Mouse (Mus musculus) ES-Bruce4 (cell line): Measurements from ENCODE around the gene Sh3bp5. TPM values are rescaled to one million over a fixed set of nuclear protein-coding genes. Genes with fewer than 3 reads are reported as not detected.

ENCODE experiments used
- H3K27ac ChIP-seq: 2 replicates; pipeline ENCODE4 v1.5.1; 2012; ENCODE audit warnings: low read length, inconsistent platforms; ENCODE audit not compliant: insufficient read depth
- H3K27me3 ChIP-seq: 2 replicates; pipeline ENCODE4 v1.6.1; 2012; ENCODE audit warnings: mild to moderate bottlenecking, low read length, inconsistent platforms; ENCODE audit not compliant: control insufficient read depth, poor library complexity, insufficient read depth, severe bottlenecking
- H3K36me3 ChIP-seq: 2 replicates; pipeline ENCODE4 v1.6.1; 2012; ENCODE audit warnings: inconsistent platforms, mild to moderate bottlenecking, low read length, moderate library complexity; ENCODE audit not compliant: control insufficient read depth, poor library complexity, insufficient read depth, severe bottlenecking
- H3K4me1 ChIP-seq: one replicate; pipeline ENCODE4 v1.8.1; 2011; ENCODE audit warnings: low read length; ENCODE audit not compliant: control insufficient read depth, insufficient read depth
- H3K4me3 ChIP-seq: 2 replicates; pipeline ENCODE4 v1.5.1; 2011; ENCODE audit warnings: low read depth, mild to moderate bottlenecking, low read length
- H3K9ac ChIP-seq: 2 replicates; pipeline ENCODE4 v1.6.1; 2012; ENCODE audit warnings: low read depth, mild to moderate bottlenecking, inconsistent platforms; ENCODE audit not compliant: poor library complexity, severe bottlenecking
- H3K9me3 ChIP-seq: replicated peaks from 2 replicates; pipeline ENCODE4 v1.6.1; 2012; ENCODE audit warnings: mild to moderate bottlenecking, low read length, inconsistent platforms; ENCODE audit not compliant: control insufficient read depth, poor library complexity, insufficient read depth, severe bottlenecking
- CTCF ChIP-seq: IDR thresholded peaks from one replicate; pipeline ENCODE4 v1.8.1; 2011; ENCODE audit warnings: low read depth, low read length
- EP300 ChIP-seq: IDR thresholded peaks from 2 replicates; pipeline ENCODE4 v1.6.1; 2011; ENCODE audit warnings: low read depth, low read length; ENCODE audit not compliant: insufficient read depth
- POLR2A ChIP-seq: IDR thresholded peaks from one replicate; pipeline ENCODE4 v1.8.1; 2011; ENCODE audit warnings: low read length; ENCODE audit not compliant: insufficient read depth
- polyA plus RNA-seq: library from polyadenylated mRNA; stranded (reverse); fragments of >200 nt; gene quantifications from 2 replicates; pipeline ENCODE4 v1.2.4, GENCODE M21; 2011; ENCODE audit warnings: low read depth; ENCODE audit not compliant: missing spikeins, insufficient read depth, insufficient read length

The Sh3bp5 gene
- polyA plus RNA-seq, 1 experiment: 8.6 TPM

GRCm38 (mm10) chr14:31429004-31429395 is 6.9 kb downstream of the Sh3bp5 start:
- no peaks in the 10 kb centered on the region for H3K36me3 ChIP-seq
- H3K27ac ChIP-seq: no peak overlapping the region
- H3K4me1 ChIP-seq: no peaks in the 10 kb centered on the region
- H3K9me3 ChIP-seq: peaks cover 6% of the 10 kb centered on the region; the same call in 1 of the 2 replicates
- no peak for TF ChIP-seq POLR2A
- no peak for TF ChIP-seq EP300
- no peak for TF ChIP-seq CTCF
- no peak overlapping the region for H3K9ac ChIP-seq
- H3K4me3 ChIP-seq: no peak overlapping the region
- no peaks in the 10 kb centered on the region for H3K27me3 ChIP-seq

GRCm38 (mm10) chr14:31428211-31429003 is 7.5 kb downstream of the Sh3bp5 start:
- Histone ChIP-seq H3K4me3 (no peak overlapping the region), H3K9ac (no peak overlapping the region), H3K9me3 (peaks cover 6% of the 10 kb centered on the region; the same call in 1 of the 2 replicates), H3K27me3 (no peaks in the 10 kb centered on the region), H3K36me3 (no peaks in the 10 kb centered on the region), H3K4me1 (no peaks in the 10 kb centered on the region), H3K27ac (no peak overlapping the region)
- TF ChIP-seq POLR2A (no peak), EP300 (no peak), CTCF (no peak)

- no peak for TF ChIP-seq CTCF
- TF ChIP-seq EP300: no peak
- TF ChIP-seq POLR2A: no peak
- H3K4me1 ChIP-seq: no peaks in the 10 kb centered on the region
- no peak overlapping the region for H3K27ac ChIP-seq
- H3K9ac ChIP-seq: no peak overlapping the region
- no peaks in the 10 kb centered on the region for H3K27me3 ChIP-seq
- peaks cover 6% of the 10 kb centered on the region; the same call in 1 of the 2 replicates for H3K9me3 ChIP-seq
- H3K4me3 ChIP-seq: no peak overlapping the region
- no peaks in the 10 kb centered on the region for H3K36me3 ChIP-seq
Observed at GRCm38 (mm10) chr14:31422961-31423791, 12.7 kb downstream of the Sh3bp5 start.

GRCm38 (mm10) chr14:31422395-31422794 is 13.5 kb downstream of the Sh3bp5 start:
- Histone ChIP-seq H3K27ac (no peak overlapping the region), H3K4me1 (no peaks in the 10 kb centered on the region), H3K36me3 (no peaks in the 10 kb centered on the region), H3K9ac (no peak overlapping the region), H3K9me3 (peaks cover 6% of the 10 kb centered on the region; the same call in 1 of the 2 replicates), H3K27me3 (no peaks in the 10 kb centered on the region), H3K4me3 (no peak overlapping the region)
- TF ChIP-seq CTCF (no peak), POLR2A (no peak), EP300 (no peak)

- H3K4me1 ChIP-seq: no peaks in the 10 kb centered on the region
- H3K4me3 ChIP-seq: no peak overlapping the region
- no peak overlapping the region for H3K27ac ChIP-seq
- H3K9me3 ChIP-seq: peaks cover 6% of the 10 kb centered on the region; the same call in 1 of the 2 replicates
- no peaks in the 10 kb centered on the region for H3K27me3 ChIP-seq
- H3K36me3 ChIP-seq: no peaks in the 10 kb centered on the region
- H3K9ac ChIP-seq: no peak overlapping the region
- TF ChIP-seq CTCF: no peak
- no peak for TF ChIP-seq EP300
- TF ChIP-seq POLR2A: no peak
Observed at GRCm38 (mm10) chr14:31421509-31422295, 14.2 kb downstream of the Sh3bp5 start.
